Mouse (Mus musculus): Measurements from ENCODE around the gene Rbks.

- TF ChIP-seq ZNF384 (IDR thresholded peaks at IDR 0.05; ENCODE audit: low read depth, low read length) (no peak), MAFK (IDR thresholded peaks at IDR 0.05; ENCODE audit: insufficient read depth, low read depth, low read length) (no peak), ZC3H11A (IDR thresholded peaks at IDR 0.05; ENCODE audit: borderline replicate concordance, low read depth, low read length) (no peak), HCFC1 (IDR thresholded peaks at IDR 0.05; ENCODE audit: borderline replicate concordance, insufficient read depth, low read length) (no peak)
Observed at GRCm38 (mm10) chr5:31581263-31581662, 116.2 kb downstream of the Rbks start.
